Mouse (Mus musculus) thymus, postnatal 10 days (tissue): Measurements from ENCODE around the gene Vmn1r116.
"Not testable (repeated sequence)": the region's sequence is repeated elsewhere in the genome, so short reads cannot be mapped to it uniquely, and the experiment has no call there.

ENCODE experiments used
- DNase-seq, 2 experiments: peaks; one replicate each; pipeline ENCODE4 v3.0.0; 2021; ENCODE audit warnings: low spot score in 2 of 2

The Vmn1r116 gene

DNA sequence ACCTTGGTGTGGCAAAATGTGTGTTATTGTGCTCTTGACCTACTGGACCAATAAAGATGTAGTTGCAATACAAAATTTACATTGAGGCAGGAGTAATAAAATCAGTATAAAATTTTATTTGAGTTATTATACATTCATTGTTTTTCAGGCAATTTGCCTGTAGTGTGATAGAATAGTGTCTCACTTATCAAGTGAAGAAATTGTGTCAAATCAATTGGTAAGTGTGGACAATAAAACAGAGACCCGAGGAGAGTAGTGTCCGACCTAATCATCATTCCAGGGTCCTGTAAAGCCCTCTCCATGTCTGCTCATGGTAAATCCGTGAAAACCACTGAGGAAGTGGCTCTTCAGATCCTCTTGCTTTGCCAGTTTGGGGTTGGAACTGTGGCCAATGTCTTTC lies at the start of gene Vmn1r116:
TSS of gene Vmn1r116 (plus strand) at position 301 of the 400 bp plus-strand sequence.
- not testable (repeated sequence) for DNase-seq

- DNase-seq: not testable (repeated sequence)
Observed at GRCm38 (mm10) chr7:20844885-20845284, 27.2 kb upstream of the Vmn1r116 start, which contains the start of gene Vmn1r115. Gene Vmn1r115, minus strand, starts transcription at chr7:20844985.

DNA sequence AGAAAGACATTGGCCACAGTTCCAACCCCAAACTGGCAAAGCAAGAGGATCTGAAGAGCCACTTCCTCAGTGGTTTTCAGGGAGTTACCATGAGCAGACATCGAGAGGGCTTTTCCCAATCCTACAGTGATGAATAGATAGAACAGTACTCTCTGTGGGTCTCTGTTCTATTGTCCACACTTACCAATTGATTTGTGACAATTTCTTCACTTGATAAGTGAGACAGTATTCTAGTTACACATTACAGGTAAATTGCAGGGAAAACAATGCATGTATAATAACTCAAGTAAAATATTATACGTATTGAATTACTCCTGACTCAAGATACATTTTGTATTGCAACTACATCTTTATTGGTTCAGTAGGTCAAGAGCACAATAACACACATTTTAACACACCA lies 12.0 kb downstream of the Vmn1r116 start, which contains the start of gene Vmn1r117:
TSS of gene Vmn1r117 (minus strand) at position 101 of the 400 bp plus-strand sequence.
- not testable (repeated sequence) for DNase-seq

DNA sequence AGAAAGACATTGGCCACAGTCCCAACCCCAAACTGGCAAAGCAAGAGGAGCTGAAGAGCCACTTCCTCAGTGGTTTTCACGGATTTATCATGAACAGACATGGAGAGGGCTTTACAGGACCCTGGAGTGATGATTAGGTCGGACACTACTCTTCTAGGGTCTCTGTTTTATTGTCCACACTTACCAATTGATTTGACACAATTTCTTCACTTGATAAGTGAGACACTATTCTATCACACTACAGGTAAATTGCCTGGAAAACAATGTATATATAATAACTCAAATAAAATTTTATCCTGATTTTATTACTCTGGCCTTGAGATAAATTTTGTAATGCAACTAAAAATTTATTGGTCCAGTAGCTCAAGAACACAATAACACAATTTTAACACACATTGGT lies 40.2 kb downstream of the Vmn1r116 start, which contains the start of gene Vmn1r118:
TSS of gene Vmn1r118 (minus strand) at position 101 of the 400 bp plus-strand sequence.
- not testable (repeated sequence) for DNase-seq
